Mouse (Mus musculus) kidney, embryonic 15.5 days (tissue): Measurements from ENCODE around the gene Vsnl1. TPM values are rescaled to one million over a fixed set of nuclear protein-coding genes. Genes with fewer than 3 reads are reported as not detected.
A peak's percentile ranks its signal among the peaks of the same experiment; 100 is the strongest.

ENCODE experiments used
- ATAC-seq: fragments of 200-750 bp; cut with Nextera tagmentation; replicated peaks from 2 replicates; pipeline ENCODE4 v1.8.0; 2017; ENCODE audit warnings: moderate TSS enrichment; ENCODE audit not compliant: low FRiP score
- H3K27ac ChIP-seq: fragments of 300-500 bp; sonication (generic); 2 replicates; pipeline ENCODE4 v1.5.1; 2015; ENCODE audit warnings: mild to moderate bottlenecking, inconsistent platforms
- H3K27me3 ChIP-seq: fragments of 300-500 bp; sonication (generic); 2 replicates; pipeline ENCODE4 v1.6.1; 2015; ENCODE audit warnings: inconsistent platforms
- H3K36me3 ChIP-seq: fragments of 300-500 bp; sonication (generic); 2 replicates; pipeline ENCODE4 v1.6.1; 2015; ENCODE audit warnings: inconsistent platforms
- H3K4me1 ChIP-seq: fragments of 300-500 bp; sonication (generic); 2 replicates; pipeline ENCODE4 v1.6.1; 2015; ENCODE audit warnings: inconsistent platforms
- H3K4me2 ChIP-seq: fragments of 300-500 bp; sonication (generic); 2 replicates; pipeline ENCODE4 v1.6.1; 2015; ENCODE audit warnings: moderate library complexity, mild to moderate bottlenecking, inconsistent platforms
- H3K4me3 ChIP-seq: fragments of 300-500 bp; sonication (generic); replicated peaks from 2 replicates; pipeline ENCODE4 v1.5.1; 2015; ENCODE audit warnings: mild to moderate bottlenecking, inconsistent platforms
- H3K9ac ChIP-seq: fragments of 300-500 bp; sonication (generic); 2 replicates; pipeline ENCODE4 v1.6.1; 2015; ENCODE audit warnings: mild to moderate bottlenecking, inconsistent platforms
- H3K9me3 ChIP-seq: fragments of 300-500 bp; sonication (generic); replicated peaks from 2 replicates; pipeline ENCODE4 v1.6.1; 2016; ENCODE audit warnings: inconsistent platforms
- WGBS: fragments of 180-500 bp; shearing (Covaris S2); methylation state at CpG from one replicate; pipeline ENCODE4 v1.1.7; 2015; ENCODE audit warnings: mixed read lengths; 5-methylcytosine and 5-hydroxymethylcytosine counted together
- polyA plus RNA-seq: library from polyadenylated mRNA; unstranded; fragments of >200 nt; fragmentation: Nextera tagmentation; extraction: Ambion mirVana; gene quantifications from 2 replicates; pipeline ENCODE4 v1.2.1, GENCODE M21; 2015

Vsnl1 gene
- 0.55 and 0.78 TPM in 2 replicates for polyA plus RNA-seq

DNA sequence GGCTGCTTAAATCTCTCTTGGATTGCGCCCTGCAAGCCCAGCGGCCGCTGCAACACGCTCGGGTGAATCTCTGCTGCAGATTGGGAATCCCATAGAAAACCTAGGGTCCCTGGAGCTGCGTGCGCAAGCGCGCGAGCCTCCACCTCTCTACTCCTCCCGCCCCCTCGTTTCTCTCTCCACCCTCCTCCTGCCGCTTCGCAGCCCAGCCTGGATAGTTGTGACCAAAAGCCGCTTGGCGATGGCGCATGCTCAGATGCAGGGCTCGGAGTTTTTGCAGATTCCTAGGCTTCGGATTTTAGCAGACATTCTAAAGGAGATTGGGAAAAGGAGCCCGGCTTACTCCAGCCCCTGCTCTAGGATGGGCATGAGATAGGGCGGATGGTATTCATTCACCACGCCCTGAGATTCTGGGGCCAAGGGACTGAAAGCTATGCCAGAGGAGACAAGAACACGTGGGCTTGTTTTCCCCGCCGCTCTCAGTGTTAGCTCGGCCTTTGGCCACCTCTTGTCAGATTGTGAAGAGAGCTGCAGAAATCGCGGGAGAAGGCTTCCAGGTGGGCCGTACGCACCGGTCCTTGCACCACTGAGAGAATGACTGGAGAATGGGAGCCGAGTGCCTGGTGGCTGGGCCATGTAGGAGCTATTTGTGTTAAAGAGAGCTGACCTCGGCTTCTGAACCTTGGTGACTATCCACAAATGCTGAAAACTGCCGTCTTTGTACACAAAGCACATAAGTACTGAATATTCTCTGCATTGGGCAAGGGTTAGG lies at the start of gene Vsnl1:
TSS of gene Vsnl1 (minus strand) at position 117 of the 769 bp plus-strand sequence.
- Histone ChIP-seq H3K4me2 (peak within 1 kb of the TSS; percentile 80), H3K9me3 (no peaks in the 10 kb centered on the region), H3K4me3 (peak within 1 kb of the TSS; percentile 45), H3K9ac (peak within 1 kb of the TSS; percentile 33), H3K4me1 (peaks cover 20% of the 10 kb centered on the region), H3K27ac (no peak within 1 kb of the TSS), H3K27me3 (peaks cover 46% of the 10 kb centered on the region), H3K36me3 (no peaks in the 10 kb centered on the region)
- WGBS = 4% methylated on average over 34 of the region's 34 CpGs
- peak; percentile 95 for ATAC-seq

- Histone ChIP-seq H3K27me3 (peaks cover 9% of the 10 kb centered on the region; the same call in 1 of the 2 replicates), H3K4me3 (peak overlapping the region; percentile 50; the same call in 1 of the 2 replicates), H3K9me3 (no peaks in the 10 kb centered on the region), H3K4me2 (peak overlapping the region; percentile 83), H3K27ac (no peak overlapping the region), H3K9ac (no peak overlapping the region), H3K36me3 (no peaks in the 10 kb centered on the region), H3K4me1 (peaks cover 6% of the 10 kb centered on the region; the same call in 1 of the 2 replicates)
- 76% methylated on average over 4 of the region's 4 CpGs for WGBS
- no peak for ATAC-seq
Observed at GRCm38 (mm10) chr12:11456632-11457031, 20.2 kb upstream of the Vsnl1 start.

DNA sequence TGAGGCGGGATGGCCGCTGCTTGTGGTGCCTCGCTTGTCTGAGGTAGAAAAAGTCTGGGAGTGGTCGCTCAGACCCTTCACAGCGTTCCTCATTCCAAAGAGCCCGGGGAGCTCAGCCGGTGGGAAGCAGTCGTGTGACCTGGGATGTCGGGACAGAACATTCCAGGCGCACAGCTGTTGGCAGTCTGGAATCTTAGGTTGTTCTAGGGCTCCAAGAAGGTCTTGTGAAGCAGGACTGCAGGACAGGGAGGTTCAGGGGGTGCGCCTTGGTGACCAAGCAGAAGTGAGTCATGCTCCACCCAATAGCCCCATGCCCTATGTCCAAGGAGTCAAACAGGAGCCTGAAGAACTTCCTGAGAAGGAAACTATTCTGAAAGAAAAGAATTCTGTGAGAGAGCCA lies 19.8 kb upstream of the Vsnl1 start:
- H3K4me2 ChIP-seq = peak overlapping the region; percentile 83
- H3K27ac ChIP-seq = no peak overlapping the region
- WGBS = 6% methylated on average over 11 of the region's 11 CpGs
- ATAC-seq = peak; percentile 80
- H3K9ac ChIP-seq = peak overlapping the region; percentile 37
- no peaks in the 10 kb centered on the region for H3K9me3 ChIP-seq
- H3K4me1 ChIP-seq = peaks cover 6% of the 10 kb centered on the region; the same call in 1 of the 2 replicates
- peak overlapping the region; percentile 50 for H3K4me3 ChIP-seq
- peaks cover 9% of the 10 kb centered on the region; the same call in 1 of the 2 replicates for H3K27me3 ChIP-seq
- H3K36me3 ChIP-seq = no peaks in the 10 kb centered on the region

DNA sequence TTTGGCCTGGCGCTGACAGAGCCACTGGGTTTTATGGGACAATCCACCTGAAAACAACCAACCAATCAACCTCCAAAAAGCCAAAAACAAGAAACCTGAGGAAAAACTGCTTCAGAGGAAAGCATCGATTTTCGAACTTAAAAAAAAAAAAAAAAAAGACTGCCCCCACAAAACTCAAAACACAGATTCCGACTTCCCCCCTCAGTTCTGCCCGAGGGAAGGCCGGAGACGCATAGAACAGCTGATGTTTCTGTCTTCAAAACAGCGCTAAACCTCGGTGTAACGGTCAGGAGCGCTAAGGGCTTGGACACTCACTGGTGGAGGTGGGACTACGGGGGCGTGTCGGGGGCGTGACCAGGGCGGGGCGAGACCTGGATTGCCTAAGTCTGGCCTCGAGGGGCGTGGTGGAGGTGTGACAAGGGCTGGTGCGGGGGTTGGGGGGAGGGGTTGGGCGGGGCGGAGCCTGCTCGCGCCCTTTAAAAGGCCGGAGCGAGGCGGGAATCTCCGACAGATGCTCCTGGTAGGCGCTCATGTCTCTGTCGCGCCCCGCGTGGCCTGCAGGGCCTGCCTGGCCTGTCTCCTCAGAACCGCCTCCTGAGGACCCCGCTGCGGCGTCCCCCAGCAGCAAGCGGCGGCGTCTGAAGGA lies 19.3 kb upstream of the Vsnl1 start, which contains the start of gene Rad51ap2:
TSS of gene Rad51ap2 (plus strand) at position 531 of the 646 bp plus-strand sequence.
- peak within 1 kb of the TSS; percentile 83 for H3K4me2 ChIP-seq
- H3K9ac ChIP-seq = peak within 1 kb of the TSS; percentile 37
- H3K27me3 ChIP-seq = peaks cover 9% of the 10 kb centered on the region; the same call in 1 of the 2 replicates
- peak; percentile 100 for ATAC-seq
- H3K27ac ChIP-seq = no peak within 1 kb of the TSS
- H3K4me3 ChIP-seq = peak within 1 kb of the TSS; percentile 50
- H3K9me3 ChIP-seq = no peaks in the 10 kb centered on the region
- H3K36me3 ChIP-seq = no peaks in the 10 kb centered on the region
- WGBS = under 1% methylated on average over 40 of the region's 40 CpGs
- peaks cover 6% of the 10 kb centered on the region; the same call in 1 of the 2 replicates for H3K4me1 ChIP-seq

DNA sequence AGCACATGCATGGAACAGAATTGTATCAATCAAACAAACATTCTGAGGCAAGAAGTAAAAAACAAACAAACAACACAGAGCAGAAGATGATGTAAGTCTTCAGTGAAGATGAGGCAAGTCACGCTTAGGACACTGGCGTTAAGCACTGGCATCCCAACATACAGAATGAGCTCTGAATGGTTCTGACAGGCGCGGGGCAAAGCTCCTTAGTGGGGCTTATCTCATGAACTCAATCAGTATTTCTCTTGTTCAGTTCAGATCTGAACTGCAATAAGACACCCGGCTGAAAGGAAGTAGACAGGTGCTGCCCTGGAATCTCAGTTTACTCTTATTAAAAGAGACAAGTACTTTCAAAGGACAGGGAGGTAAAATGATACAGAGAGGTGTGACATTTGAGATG lies 17.7 kb upstream of the Vsnl1 start:
- ATAC-seq = no peak
- Histone ChIP-seq H3K9ac (no peak overlapping the region), H3K36me3 (no peaks in the 10 kb centered on the region), H3K9me3 (no peaks in the 10 kb centered on the region), H3K4me1 (peaks cover 6% of the 10 kb centered on the region; the same call in 1 of the 2 replicates), H3K4me3 (no peak overlapping the region), H3K4me2 (no peak overlapping the region), H3K27me3 (peaks cover 9% of the 10 kb centered on the region; the same call in 1 of the 2 replicates), H3K27ac (no peak overlapping the region)
- 60% methylated on average over 5 of the region's 5 CpGs for WGBS

- WGBS = 28% methylated on average over 23 of the region's 23 CpGs
- H3K9ac ChIP-seq = no peak overlapping the region
Observed at GRCm38 (mm10) chr12:11437907-11438447, 1.6 kb upstream of the Vsnl1 start.

DNA sequence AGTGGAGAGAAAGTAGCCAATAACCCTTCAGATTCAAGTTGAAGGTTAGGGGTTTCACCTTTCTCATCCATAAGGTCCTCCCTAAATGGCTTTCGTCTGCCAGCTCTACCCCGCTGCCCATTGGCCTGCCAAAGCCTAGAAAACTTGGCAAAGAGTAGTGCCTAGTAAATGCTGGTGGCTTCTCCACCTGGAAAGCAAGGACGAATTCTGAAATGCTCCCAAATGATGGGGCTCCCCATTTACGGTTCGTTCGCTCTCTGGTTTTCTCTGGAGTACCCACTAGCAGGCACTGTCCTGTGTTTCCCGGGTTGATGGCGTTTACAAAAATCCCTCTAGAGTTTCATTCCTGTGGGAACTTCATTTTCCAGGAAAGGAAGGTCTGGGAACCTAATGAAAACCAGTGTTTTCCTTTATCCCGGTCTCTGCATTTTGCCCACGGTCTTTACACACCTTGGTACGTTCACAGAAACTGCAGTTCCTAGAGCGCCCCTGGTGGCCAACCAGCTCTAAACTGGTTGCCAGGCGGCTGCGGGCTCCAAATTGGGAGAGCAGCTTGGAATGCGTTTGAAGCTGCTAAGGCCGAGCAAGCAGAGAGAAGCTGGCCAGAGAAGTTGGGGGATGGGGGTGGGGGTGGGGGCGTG lies 973 bp upstream of the Vsnl1 start:
- Histone ChIP-seq H3K9me3 (no peaks in the 10 kb centered on the region), H3K36me3 (no peaks in the 10 kb centered on the region), H3K27me3 (peaks cover 46% of the 10 kb centered on the region), H3K9ac (no peak overlapping the region), H3K4me3 (peak overlapping the region; percentile 45), H3K27ac (no peak overlapping the region), H3K4me1 (peaks cover 20% of the 10 kb centered on the region), H3K4me2 (peak overlapping the region; percentile 80)
- WGBS = 14% methylated on average over 17 of the region's 17 CpGs
- peak; percentile 68; the same call in 1 of the 2 replicates for ATAC-seq

More at GRCm38 (mm10) chr12:11437907-11438447, 1.6 kb upstream of the Vsnl1 start:
- Histone ChIP-seq H3K4me2 (peak overlapping the region; percentile 80), H3K27me3 (peaks cover 46% of the 10 kb centered on the region), H3K9me3 (no peaks in the 10 kb centered on the region), H3K4me3 (peak overlapping the region; percentile 24), H3K27ac (no peak overlapping the region), H3K36me3 (no peaks in the 10 kb centered on the region), H3K4me1 (peaks cover 20% of the 10 kb centered on the region)
- 0 out of 2 replicates have a peak, but pooled peaks have one; percentile 20 for ATAC-seq

DNA sequence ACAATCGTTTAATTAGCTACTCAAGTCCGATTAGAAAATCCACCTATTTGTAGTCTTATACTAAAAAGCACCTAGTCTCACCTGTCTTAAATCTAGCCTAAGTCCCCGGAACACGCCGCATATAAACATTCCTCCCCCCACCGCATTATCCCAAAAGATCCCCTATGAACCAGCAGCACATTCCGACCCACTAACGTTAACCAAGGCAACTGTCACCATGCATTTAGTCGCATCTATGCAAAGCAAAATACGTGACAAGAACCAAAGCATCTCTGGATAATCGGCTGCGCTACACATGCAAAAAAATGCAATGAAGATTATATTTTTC lies 426 bp downstream of the Vsnl1 start:
- WGBS = 5% methylated on average over 12 of the region's 12 CpGs
- Histone ChIP-seq H3K4me3 (peak overlapping the region; percentile 45), H3K4me1 (peaks cover 20% of the 10 kb centered on the region), H3K27me3 (peaks cover 46% of the 10 kb centered on the region), H3K27ac (no peak overlapping the region), H3K4me2 (peak overlapping the region; percentile 80), H3K9me3 (no peaks in the 10 kb centered on the region), H3K36me3 (no peaks in the 10 kb centered on the region), H3K9ac (peak overlapping the region; percentile 33)
- ATAC-seq = no peak

DNA sequence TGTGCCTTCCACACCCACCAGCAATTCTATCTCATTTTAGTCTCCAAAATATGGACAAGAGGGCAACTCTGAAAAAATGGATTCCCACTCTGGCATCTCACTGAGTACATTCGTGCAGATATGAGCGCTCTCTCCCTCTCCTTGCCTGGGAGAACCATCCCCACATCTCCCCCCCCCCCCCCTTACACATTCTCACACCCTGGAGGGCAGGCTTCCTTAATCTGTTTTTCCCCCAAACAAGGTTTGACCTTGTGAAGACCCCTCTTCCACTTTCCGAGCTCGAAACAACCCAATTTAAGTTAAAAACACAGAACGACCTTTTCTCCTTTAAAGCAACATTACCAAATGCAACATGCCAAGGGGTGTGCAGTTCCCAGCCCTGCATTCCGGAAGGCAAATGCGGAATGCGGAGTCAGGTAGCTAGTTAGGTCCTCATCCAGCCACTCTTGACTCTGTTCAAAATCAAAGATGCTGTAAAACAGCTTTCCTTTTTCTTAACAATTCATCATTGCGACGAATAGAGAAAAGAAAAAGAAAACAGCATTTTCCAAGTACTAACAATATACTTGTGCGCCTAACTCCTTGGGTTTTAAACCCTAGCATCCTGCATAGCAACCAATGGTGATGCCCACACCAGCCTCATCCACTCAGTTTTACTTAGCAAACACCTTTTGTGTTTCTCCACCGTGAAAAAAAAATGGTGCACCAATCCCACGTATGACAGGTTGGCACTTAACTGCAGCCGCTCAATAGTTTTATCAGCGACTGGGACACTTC lies 979 bp downstream of the Vsnl1 start:
- no peak overlapping the region for H3K27ac ChIP-seq
- H3K4me3 ChIP-seq = peak overlapping the region; percentile 45
- peak overlapping the region; percentile 80 for H3K4me2 ChIP-seq
- H3K36me3 ChIP-seq = no peaks in the 10 kb centered on the region
- H3K9ac ChIP-seq = peak overlapping the region; percentile 33; the same call in 1 of the 2 replicates
- H3K27me3 ChIP-seq = peaks cover 46% of the 10 kb centered on the region
- no peak for ATAC-seq
- peaks cover 20% of the 10 kb centered on the region for H3K4me1 ChIP-seq
- H3K9me3 ChIP-seq = no peaks in the 10 kb centered on the region
- 6% methylated on average over 15 of the region's 15 CpGs for WGBS

DNA sequence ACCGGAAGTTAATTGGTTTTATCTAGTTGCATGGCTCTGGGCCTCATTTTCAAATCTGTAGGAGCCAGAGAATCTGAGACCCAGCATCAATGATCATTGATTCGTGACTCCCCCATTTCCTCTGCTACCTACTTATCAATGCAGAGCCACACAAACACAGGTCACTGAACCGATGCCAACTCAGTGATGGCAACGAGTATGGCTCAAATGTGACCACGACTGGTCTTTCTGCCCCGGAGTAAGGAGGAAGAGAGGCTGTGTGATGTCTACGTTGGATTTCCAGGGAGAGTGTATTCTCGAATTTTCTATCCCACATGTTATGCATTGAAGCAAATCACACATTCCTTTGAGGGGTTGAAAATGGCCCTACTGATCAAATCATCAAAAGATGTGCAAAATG lies 2.0 kb downstream of the Vsnl1 start:
- Histone ChIP-seq H3K4me2 (no peak overlapping the region), H3K9me3 (no peaks in the 10 kb centered on the region), H3K36me3 (no peaks in the 10 kb centered on the region), H3K4me1 (peaks cover 20% of the 10 kb centered on the region), H3K4me3 (no peak overlapping the region), H3K27ac (no peak overlapping the region), H3K9ac (no peak overlapping the region), H3K27me3 (peaks cover 46% of the 10 kb centered on the region)
- 70% methylated on average over 8 of the region's 8 CpGs for WGBS
- ATAC-seq = no peak

DNA sequence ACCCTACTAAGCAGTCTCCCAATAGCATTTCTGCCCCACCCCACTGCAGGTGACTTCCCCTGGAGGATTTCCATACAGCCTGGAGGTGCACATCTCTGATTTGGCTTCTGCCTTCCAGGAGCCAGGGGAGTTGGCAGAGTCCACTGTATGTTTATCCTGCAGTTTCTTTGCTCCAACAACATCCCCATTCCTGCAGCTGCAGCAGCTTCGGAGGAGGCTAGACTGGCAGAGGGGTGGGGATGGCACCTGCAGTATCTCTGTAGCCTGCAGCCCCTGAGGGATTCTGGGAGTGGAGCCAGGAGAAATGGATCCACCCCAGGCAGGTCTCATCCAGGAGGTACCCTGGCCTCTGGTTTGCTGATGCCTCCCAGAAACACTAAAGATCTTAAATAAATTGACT lies 2.7 kb downstream of the Vsnl1 start:
- 42% methylated on average over 1 of the region's 1 CpGs for WGBS
- no peak for ATAC-seq
- no peaks in the 10 kb centered on the region for H3K36me3 ChIP-seq
- H3K27ac ChIP-seq = no peak overlapping the region
- no peak overlapping the region for H3K4me2 ChIP-seq
- peaks cover 46% of the 10 kb centered on the region for H3K27me3 ChIP-seq
- H3K4me1 ChIP-seq = peaks cover 20% of the 10 kb centered on the region
- no peak overlapping the region for H3K4me3 ChIP-seq
- no peak overlapping the region for H3K9ac ChIP-seq
- no peaks in the 10 kb centered on the region for H3K9me3 ChIP-seq
